Mouse (Mus musculus): ENCODE measurements at regions not wholly inside any gene's neighbourhood (a gene's known extent, or its start where the extent isn't known, plus 50 kb on each side); places are given as distances from the start of the nearest gene placed in this dataset.

DNA sequence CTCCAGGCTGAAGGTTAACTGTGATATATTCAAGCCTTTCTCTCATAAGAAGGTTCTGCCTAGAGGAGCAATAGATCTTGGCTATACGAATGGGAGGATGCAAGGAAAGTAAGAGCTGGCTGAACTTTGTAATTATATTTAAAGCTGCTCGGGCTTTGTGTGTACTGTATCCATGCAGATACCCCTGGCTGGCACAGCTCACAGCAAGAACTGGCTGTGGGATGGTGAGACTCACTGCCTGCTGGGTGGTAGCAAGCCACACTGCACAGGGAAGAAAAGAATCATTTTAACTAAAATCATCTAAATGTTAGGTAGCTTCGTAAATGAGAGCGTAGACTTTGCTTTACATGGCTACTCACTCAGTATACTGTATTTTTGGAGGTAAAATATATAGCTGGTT is 599.2 kb downstream of the Bcl11a start:
- DNase-seq (ENCODE audit: low spot score in 2 of 2): no peak

DNA sequence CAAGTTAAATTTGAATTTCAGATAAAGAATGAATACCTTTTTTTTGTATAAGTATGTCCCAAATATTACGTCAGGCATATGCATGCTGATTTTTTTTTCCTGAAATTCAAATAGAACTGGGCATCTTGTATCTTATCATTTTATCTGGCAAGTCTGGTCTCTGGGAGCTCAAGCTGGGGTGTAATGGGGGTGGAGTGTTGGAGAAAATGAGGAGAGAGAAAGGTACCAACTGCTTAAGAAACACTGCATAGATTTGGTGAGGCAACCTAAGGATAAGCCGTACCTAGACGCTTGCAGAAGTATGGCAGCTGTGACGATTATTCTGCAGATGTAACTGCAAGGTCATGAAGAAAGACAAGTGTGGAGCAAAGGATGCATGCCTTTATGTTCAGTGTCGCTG is 601.7 kb downstream of the Bcl11a start:
- DNase-seq (ENCODE audit: low spot score in 2 of 2): no peak

DNA sequence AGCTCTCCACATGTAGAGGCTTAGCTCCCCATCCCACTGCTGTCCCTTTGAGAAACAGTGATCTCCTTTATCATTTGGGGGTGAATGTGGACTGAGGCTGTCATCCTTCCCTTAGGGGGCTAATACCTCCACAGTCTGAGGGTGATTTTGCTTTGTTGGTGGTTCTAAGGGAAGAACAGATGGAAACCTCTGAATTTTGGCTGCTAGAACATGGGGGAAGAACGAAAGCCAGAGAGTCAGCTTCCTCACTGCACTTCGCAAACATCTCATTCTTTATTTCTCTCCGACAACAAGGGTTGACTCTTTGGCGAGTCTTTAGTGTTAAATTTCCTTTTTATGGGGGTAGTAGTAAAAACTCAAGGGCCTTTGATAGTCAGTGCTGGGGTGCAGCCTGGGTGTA is 604.6 kb downstream of the Bcl11a start:
- DNase-seq (ENCODE audit: low spot score in 2 of 2): no peak

DNA sequence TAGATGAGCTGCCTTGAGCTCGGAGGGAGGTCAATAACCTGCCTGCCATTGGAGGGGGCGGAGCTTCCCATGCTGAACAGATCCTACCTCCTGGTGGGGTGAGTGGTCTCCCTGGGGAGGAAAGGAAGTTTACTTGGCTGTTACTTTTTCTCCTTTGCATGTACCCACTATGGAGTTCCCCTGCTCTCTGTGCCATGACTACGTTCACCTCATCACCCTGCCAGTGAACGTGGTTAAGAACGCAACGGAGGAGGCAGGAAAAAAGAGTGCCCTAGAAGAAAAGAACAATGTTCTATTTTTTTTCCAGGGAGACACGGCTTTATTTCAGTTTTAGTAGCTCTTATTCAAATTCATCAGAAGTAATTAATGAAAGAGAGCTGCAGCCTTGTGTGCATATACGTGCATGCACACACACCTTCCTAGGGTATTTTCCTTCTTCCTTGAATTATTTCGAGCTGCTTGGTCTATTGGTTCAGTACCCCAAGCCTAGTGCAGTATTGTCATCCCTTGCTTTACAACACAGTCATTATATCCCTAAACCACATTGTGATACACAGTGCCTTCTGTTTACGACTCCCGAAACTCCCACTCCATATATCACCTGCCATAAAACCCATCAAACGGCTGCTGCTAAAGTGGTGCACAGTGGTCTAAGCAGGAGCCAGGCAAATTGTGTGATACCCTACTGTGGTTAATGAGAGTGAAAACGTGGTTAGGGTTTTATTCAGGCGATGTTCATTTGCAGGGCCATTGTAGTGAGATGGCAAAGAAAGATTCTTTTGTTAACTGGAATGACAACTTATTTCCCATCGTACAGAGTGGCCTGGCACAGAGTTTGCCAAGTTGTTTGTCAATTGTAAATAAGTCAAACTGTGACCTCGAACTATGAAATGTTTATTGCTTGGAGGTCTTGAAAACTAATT is 608.0 kb downstream of the Bcl11a start:
- no peak for DNase-seq (ENCODE audit: low spot score in 2 of 2)

DNA sequence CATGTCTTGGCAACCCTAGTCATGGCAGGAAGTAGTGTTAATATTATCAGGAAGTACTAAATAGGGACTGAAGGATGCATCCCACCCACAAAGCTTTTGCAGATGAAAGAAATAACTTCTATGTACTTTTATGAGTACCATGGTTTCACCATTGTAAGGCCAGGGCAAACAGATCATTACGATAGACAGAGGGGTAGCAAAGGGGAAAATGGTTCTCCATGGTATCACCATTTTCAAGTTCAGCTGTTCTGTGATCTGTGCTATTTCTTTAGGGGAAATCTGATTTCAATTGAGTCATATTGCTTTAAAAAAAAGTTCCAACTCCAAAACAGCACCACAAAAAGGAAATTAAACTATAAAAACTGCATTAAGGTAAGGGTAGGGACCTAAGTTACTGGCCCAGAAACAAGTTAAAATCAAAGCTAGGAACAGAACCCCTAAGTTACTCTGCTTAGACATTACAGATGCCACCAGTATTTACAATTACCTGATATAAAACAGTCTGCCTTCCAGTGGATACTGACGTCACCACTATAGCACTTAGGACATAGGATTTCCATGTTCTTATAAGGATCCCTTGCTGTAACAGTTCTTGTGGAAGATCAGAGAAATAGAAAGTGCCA is 610.4 kb downstream of the Bcl11a start:
- no peak for DNase-seq (ENCODE audit: low spot score in 2 of 2)

DNA sequence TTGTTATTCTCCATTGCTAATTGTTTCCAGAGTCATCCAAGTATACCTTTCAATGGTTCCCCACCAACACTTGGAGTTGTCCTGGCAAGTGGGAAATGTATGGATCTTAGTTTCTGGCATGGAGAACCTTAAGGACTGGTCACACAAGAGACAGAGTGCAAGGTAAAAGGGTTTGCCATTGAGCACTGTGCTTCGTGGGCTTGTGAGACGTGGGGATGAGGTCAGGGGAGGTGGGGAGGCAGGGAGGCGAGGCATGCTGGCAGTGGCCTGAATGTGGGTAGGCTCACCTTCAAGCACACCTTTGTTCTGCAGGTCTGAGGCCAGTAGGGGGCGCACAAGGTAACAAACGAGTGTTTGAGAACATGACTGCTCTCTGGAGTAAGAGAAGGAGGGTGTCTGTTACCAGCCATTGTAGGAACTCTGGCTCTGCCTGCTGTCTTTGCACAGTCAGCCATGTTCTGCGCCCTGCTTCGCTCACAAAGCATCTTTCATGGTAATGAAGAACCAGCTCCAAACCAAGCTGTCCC is 612.0 kb downstream of the Bcl11a start:
- DNase-seq (ENCODE audit: low spot score in 2 of 2): peak in 1 of 2 experiments; percentile 36

DNA sequence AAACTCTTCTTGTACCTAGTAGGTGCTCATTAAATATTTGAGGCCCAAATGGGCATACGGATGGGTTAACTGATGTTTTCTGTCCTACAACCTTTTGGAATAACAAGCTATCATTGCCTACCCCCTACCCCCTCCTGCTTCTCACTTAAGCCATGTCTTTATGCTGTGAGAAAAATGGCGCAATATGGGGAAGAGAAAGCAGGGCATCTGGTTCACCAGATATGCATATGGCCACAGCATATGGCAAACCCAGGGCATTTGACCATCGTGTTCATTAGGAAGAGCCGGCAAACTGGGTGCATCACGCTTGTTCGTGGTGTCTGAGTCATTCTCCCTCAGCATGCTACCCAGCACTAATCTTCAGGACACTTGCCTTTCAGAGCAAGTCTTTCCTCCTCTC is 616.1 kb downstream of the Bcl11a start:
- no peak for DNase-seq (ENCODE audit: low spot score in 2 of 2)

DNA sequence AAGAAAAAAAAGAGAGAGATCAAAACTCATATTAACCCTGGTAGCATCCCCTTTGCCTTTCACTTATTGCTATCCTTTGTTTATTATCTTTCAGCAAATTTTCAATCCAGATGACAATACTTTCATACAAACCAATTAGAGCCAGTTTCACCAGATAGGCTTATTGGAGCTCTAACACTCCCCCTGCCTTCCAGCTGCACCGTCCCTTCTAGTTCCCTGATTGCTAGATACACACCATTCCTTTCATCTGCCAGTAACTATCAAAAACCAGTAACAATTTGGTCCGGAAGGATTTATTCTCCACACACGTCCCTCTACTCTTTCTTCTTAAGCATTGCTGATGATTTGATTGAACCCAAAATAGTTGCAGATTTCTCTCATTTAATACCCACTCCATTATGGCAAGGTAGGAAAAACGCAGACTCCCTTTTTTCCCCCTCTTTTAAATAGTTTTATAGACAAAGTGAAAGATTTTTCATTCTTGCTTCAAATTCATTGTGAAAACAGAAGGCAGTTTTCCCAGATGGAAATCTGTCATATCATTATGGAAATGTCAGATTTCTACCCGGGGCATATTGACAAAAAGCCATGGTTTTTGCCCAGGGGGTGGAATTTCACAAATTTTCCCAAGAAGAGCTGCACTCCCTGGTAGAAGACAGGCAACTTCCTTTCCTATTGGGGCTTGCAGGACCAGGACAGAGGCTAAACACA is 617.3 kb downstream of the Bcl11a start:
- DNase-seq (ENCODE audit: low spot score in 2 of 2): peak in 1 of 2 experiments; percentile 53

DNA sequence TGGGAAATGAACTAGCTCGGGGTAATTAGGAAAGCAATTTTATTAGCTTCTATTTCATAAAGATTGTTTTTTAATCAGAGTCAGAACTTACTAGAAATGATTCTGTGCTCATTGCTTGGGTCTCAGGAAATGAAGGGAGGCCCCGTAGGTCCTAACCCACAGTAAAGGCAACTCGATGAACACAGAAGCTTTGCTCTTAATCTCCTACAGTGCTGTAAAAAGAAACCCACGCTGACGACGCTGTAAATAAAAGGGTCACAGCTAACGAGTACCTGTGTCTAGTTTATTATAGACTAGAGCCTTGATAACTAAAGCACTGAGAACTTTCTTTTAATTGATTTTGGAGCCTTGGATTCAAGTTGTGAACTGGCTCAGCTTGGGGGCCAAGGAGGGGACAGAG is 618.7 kb downstream of the Bcl11a start:
- DNase-seq (ENCODE audit: low spot score in 2 of 2): no peak

DNA sequence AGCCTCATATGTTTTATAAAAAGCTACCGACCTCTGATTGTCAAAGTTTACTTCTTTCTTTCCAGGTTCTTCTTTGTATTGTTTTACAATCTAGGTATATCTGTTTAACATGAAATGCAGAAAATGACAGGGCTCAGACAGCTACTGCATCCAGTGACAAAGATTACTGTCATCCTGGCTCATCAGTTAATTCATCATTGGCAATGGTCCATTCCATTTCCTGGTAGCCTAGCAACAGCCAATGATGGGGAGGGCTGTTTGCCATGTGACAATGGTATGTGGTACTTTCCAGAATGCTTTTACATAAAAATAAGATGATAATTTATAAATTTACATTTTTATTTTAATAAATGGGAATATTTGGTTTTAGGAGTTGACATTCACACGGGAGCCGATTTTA is 630.9 kb downstream of the Bcl11a start:
- no peak for DNase-seq (ENCODE audit: low spot score in 2 of 2)

DNA sequence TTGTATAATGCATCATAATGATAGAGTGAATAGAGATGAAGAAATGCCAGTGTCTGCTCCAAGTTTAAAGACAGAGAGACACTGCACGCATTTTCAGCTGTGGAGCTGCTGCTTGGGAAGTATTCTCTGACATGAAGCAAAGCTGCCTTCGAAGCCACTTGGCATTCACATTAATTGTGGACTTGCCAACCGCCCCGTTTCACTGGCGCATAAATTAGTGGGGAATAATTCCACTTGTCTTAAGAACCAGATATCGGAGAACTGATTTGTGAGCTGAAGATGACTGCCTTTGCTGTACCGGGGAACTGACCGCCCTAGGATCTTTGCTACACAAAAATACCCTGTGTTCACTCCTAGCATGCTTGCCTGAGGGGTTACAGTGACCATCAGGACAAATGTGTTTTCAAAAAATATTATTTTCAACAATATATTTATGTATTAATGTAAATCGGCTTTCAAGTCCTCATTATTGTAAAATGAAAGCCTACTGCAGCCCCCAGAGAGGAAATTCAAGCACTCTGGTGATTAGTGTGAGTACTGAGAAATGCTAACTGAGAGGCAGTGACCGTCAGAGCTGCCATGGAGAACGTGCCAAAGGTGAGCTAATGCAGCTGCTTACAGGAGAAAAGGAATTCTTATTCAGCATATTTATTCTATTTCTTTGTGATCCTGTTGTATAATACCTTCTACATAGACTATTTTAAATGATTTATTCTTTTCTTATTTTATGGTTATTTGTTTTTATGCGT is 638.9 kb downstream of the Bcl11a start:
- peak; percentile 24 to 66 for DNase-seq (ENCODE audit: low spot score in 2 of 2)

DNA sequence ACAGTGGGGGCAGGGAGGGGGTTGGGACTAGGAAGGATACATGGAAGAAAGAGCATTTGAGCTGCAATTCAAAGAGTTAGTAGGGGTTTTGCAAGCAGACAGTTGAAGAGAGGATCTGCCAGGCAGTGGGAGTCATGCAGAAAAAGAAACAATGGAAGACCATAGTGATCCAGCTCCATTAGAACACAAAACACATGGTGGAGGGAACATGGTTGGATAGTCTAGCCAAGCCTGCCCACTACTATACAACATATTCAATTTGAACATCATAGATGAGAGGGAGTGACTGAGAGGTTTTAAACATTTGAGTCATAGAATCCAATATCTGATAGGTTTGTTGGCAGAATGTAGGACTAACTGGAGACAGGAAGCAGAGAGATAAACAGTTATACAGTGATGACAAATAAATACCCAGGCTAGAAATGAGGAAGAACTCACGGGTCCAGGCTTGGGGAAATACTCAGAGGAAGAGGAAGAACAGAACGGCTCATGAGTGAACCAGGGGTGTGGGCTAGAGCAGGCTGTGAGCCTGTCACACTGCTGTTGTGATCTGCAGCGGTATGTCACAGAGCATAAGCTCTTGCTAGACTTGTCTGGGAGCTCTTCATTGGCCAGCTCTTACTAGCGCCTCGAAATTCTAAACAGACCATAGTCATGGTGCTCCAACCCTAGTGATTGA is 646.5 kb downstream of the Bcl11a start:
- DNase-seq (ENCODE audit: low spot score in 2 of 2): peak; percentile 19 to 69

DNA sequence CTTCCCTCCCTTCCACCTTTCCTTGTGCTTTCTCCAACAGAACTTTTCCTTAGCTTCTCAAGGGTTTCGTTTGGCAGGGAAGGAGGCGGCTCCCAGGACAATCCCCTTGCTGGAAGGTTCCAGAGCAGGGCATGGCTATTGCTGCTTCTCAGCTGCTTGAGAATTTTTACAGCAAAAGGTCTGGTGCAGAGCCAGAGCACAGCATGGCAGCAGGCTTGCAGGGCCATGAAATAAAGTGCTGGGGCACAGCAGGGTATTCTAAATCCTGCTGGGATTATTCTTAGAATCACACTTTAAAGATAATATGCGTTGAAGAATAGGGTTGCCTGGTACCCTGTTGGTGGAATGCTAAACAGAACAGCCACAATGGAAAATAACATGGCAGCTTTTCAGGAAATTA is 648.5 kb downstream of the Bcl11a start:
- no peak for DNase-seq (ENCODE audit: low spot score in 2 of 2)

DNA sequence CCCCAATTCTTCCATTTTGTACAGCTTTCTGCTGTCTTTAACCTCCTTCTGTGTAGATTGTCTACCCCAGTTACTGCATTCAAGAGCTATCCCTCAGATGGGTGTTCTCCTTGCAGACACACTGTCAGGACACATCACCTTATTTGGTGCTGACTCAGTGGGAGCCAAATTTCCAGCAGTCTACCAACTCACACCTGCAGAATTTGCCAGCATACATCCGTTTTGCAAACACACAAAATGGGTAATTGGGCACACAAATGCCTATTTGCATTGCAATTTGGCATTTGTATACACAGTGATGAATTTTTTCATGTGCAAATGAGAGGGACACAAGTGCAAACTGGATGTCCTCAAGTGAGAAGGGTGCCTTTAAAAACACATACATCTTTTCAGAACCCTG is 649.5 kb downstream of the Bcl11a start:
- no peak for DNase-seq (ENCODE audit: low spot score in 2 of 2)

DNA sequence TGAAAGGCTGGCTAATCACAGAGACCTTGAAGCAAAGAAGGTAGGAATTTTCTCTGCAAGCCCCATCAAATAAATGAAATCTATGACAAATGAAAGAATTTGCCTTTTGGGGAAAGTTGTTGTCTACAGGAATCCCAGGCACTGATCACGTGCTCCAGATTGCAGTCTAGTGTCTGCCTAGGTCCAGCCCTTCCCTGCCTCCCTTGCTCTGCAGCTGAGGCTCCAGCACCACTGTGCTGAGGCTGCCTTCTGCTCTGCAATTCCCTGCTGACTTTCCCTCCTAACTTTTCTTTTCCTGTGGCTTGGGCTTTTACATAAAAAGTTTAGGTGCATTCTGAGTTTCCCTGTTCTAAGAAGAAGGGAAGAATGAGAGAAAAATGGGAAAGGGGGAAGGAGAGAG is 653.6 kb downstream of the Bcl11a start:
- DNase-seq (ENCODE audit: low spot score in 2 of 2): no peak

DNA sequence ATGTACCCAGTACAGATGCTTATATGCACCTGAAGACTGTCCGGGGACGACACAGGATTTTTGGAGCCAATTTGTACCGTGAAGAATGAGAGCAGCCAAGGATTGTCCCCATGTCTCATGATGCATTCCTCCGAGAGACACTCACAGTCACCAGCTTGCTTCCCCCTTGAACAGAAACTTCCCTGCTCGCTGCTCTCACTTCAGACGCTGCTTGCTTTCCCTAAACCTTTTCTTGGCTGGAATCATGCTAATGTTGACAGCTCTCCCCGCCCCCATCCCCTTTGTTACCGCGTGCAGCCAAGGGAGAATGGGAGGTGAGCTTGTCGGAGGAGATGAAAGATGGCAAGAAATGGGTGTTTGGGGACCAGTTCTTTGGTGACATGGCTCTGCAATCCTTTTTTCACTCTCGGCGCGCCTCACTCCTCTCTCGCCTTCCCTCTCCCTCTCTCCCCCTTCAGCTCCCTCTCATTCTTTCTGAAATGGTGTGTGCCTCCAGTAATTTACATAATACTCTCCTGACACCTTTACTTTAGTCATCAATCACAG is 661.9 kb downstream of the Bcl11a start:
- no peak for DNase-seq (ENCODE audit: low spot score in 2 of 2)

DNA sequence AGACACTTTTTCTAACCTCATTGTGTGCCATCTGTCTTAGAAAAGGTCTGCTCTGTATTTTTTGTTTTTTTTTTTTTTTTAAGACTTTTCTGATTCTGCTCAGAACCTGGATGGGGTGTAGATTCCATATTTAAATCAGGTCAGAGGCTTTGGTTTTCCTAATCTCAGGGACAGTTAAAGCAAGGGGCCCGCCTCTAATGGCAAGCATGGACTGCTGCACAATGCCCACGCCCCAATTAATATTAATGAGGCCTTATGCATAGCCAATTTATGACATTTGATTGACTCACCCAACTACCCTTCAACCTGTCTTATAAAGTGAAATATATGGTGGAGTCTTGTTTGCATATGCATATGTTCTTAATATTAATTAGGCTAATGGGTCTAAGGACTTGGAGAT is 662.6 kb downstream of the Bcl11a start:
- no peak for DNase-seq (ENCODE audit: low spot score in 2 of 2)

DNA sequence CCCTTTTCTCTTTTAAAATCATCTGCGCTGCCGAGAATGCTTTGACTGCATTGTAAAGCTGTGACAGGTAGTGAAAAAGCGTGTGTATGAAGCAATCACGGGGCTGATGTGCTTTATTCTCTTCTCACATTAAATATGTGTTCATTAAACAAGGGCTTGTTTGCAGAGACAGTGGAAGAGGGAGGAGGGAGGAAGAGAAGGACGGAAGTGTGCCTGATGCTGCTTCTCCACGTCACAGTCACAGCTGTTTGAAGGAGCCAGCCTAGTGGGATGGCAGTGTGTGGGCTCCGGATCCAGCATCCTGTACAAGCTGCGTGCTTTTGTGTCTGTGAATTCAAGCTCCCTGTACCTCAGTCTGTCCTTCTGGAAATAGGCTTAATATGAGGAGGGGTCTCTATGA is 664.7 kb downstream of the Bcl11a start:
- DNase-seq (ENCODE audit: low spot score in 2 of 2): peak; percentile 58 to 59

DNA sequence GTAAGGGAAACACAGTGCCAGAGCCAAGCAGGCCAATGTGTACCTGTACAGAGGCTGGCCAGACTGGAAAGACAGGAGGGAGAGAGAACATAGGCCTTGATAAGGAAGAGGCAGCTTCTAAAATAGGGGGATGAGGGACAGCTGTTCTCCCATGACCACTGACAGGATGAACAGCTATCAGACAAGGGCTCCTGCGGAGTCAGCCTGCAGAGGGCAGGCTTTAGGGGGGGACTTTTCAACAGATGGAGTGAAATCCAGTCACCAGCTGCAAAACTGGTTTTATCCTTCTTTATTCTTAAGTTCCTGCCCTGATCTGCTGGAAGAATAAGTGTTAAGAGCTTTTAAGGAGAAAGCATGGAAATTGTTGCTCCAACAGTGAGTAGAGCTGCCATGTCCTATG is 665.6 kb downstream of the Bcl11a start:
- no peak for DNase-seq (ENCODE audit: low spot score in 2 of 2)

DNA sequence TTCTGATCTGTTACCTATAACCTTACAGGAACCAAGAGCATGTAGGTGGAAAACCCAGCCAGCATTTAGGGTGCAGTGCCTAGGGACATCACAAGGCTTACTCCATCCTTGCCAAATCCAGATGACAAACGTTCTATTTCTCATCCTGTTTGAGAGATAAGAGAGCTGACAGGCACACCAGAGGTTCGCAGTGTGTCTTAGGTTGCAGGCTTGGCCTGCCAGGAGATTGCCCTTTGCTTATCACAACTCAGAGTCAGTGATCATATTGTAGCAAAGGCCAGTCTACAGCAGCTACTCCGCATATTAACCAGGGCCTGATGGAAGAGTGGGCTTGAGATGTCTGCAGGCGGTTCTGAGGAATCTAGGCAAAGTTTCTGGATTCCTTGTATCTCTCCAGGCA is 668.0 kb downstream of the Bcl11a start:
- no peak for DNase-seq (ENCODE audit: low spot score in 2 of 2)

Data from layer of hippocampus, adult 18-20 months (tissue).